Mouse (Mus musculus) left cerebral cortex, postnatal 10 days (tissue): ENCODE data around the gene Smim27. TPM values are rescaled to one million over a fixed set of nuclear protein-coding genes. Genes with fewer than 3 reads are reported as not detected.

Experiments
- DNase-seq, 2 experiments: peaks; one replicate each; pipeline ENCODE4 v3.0.0; 2021 to 2022; ENCODE audit warnings: low spot score in 2 of 2, mixed read lengths in 1 of 2; ENCODE audit errors: extremely low spot score in 1 of 2
- intact Hi-C: fragments of 180-260 bp; cut with DNase I; formaldehyde crosslinking; loops from one replicate; pipeline ENCODE4 v1.15.1; 2025
- total RNA-seq, 2 experiments: library from RNA; stranded (reverse); gene quantifications; 2 replicates each; pipeline ENCODE4 v1.2.3; 2021

The Smim27 gene
- total RNA-seq, 2 experiments from 2014 or later = 8.5 to 14.4 TPM

DNA sequence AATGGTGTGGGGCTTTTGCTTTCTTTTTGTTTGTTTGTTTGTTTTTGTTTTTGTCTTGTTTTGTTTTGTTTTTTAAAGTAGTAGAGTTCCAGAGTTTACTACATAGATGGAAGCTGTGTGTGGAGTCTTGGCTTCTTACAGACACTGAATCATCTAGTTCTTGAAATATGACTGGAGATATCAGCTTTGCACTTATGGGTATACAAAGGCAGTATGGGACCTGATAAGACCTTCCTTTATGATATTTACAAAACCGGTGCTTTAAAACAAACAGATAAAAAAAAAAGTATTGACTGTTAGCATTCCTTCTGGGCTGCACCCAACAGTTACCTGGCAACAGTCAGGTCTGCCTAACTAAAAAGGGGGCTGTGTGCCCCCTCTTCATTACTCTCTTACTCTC lies 42.8 kb downstream of the Smim27 start:
- no peak for DNase-seq
- intact Hi-C loops = loop anchor here (10.0 kb wide), 1 partner anchor 203 kb away; no protein-coding TSS in a partner anchor

GRCm38 (mm10) chr4:40313026-40313425 lies 43.6 kb downstream of the Smim27 start:
- intact Hi-C loops = loop anchor here (10.0 kb wide), 1 partner anchor 202 kb away; no protein-coding TSS in a partner anchor
- no peak for DNase-seq

DNA sequence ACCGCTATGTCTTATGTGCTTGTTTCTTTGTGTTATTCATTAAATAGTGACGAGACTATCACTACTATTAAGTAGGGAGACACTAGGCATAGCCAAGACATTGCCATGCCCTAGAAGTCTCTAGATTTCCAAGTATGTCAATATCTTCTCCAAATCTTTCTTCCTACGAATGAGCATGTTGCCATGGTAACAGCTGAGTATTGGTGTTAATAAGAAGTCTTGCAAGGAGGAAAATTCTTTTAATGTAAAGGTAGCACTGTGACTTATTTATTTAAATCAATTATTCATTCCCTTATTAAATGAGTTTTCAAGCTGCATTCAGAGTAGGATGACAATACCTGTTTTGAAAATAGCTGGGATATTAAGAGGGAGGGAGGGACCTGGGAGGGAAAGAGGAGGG lies 48.0 kb downstream of the Smim27 start:
- intact Hi-C loops = loop anchor here (10.0 kb wide), 1 partner anchor 197 kb away; no protein-coding TSS in a partner anchor

More for the DNA sequence above, 48.0 kb downstream of the Smim27 start:
- DNase-seq = no peak

Other genes with a start within 250 kb of the Smim27 start
- gene Aco1, start 126.5 kb upstream of the Smim27 start, total RNA-seq = 10 to 100 TPM; 43.7 to 45.7 TPM
- gene Ddx58, start 29.8 kb upstream of the Smim27 start, total RNA-seq = 1 to 10 TPM; 3.5 to 4.8 TPM
- gene Topors, start 271 bp downstream of the Smim27 start, total RNA-seq = 10 to 100 TPM; 16.0 to 17.8 TPM
- gene Ndufb6, start 9.8 kb downstream of the Smim27 start, total RNA-seq = 100 to 1,000 TPM; 213 to 222 TPM
- 1 to 10 TPM; 8.4 to 9.2 TPM for gene Tmem215, start 202.6 kb downstream of the Smim27 start, total RNA-seq